Mouse (Mus musculus): ENCODE data around the gene Car4. TPM values are rescaled to one million over a fixed set of nuclear protein-coding genes. Genes with fewer than 3 reads are reported as not detected.

The Car4 gene
- polyA plus RNA-seq, 1 experiment from 2014 or later = 2.7 TPM

GRCm38 (mm10) chr11:84960780-84961179 lies 3.2 kb downstream of the Car4 start:
- H3K4me2 ChIP-seq (ENCODE audit: low read length) = no peak overlapping the region
- H3K36me3 ChIP-seq (ENCODE audit: control insufficient read depth, insufficient read depth, low read length) = no peaks in the 10 kb centered on the region
- H3K4me1 ChIP-seq (ENCODE audit: control insufficient read depth, insufficient read depth, low read length) = peaks cover 6% of the 10 kb centered on the region; the same call in 1 of the 2 replicates
- peaks cover 36% of the 10 kb centered on the region for H3K27me3 ChIP-seq (replicated peaks; ENCODE audit: control insufficient read depth, insufficient read depth, low read length)
- no peak overlapping the region for H3K4me3 ChIP-seq (ENCODE audit: low read depth, low read length)
- no peak overlapping the region for H3K27ac ChIP-seq (ENCODE audit: low read depth, low read length)
- WGBS = 70% methylated on average over 6 of the region's 6 CpGs
- no peaks in the 10 kb centered on the region for H3K9me3 ChIP-seq (replicated peaks; ENCODE audit: control insufficient read depth, low read length)
- ATAC-seq (no peak), DNase-seq (ENCODE audit: low spot score) (no peak)
- no peak overlapping the region for H3K9ac ChIP-seq (ENCODE audit: low read length)

DNA sequence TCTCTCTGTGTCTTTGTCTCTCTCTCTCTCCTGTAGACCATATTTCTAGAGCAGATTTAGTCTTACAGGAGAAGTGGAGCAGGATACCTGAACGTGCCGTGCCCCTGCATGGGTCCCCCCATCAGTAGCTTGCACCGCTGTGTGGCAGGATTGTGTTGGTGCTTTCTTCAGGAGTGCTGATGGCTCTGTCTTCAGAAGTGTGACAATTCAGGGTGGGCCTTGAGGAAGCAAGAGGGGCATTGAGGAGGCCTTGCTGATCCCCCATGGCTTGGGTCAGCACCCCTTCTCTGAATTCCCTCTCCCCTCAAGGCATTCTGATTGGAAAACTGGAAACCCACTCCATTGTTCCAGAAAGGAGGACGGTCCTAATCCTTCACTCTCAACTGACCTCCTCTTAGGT lies 4.0 kb downstream of the Car4 start:
- no peak overlapping the region for H3K4me3 ChIP-seq (ENCODE audit: low read depth, low read length)
- H3K9me3 ChIP-seq (replicated peaks; ENCODE audit: control insufficient read depth, low read length) = no peaks in the 10 kb centered on the region
- no peak overlapping the region for H3K9ac ChIP-seq (ENCODE audit: low read length)
- no peaks in the 10 kb centered on the region for H3K36me3 ChIP-seq (ENCODE audit: control insufficient read depth, insufficient read depth, low read length)
- DNase-seq (ENCODE audit: low spot score) (no peak), ATAC-seq (no peak)
- H3K4me2 ChIP-seq (ENCODE audit: low read length) = no peak overlapping the region
- H3K4me1 ChIP-seq (ENCODE audit: control insufficient read depth, insufficient read depth, low read length) = peaks cover 6% of the 10 kb centered on the region; the same call in 1 of the 2 replicates
- peaks cover 28% of the 10 kb centered on the region for H3K27me3 ChIP-seq (replicated peaks; ENCODE audit: control insufficient read depth, insufficient read depth, low read length)
- WGBS = 84% methylated on average over 4 of the region's 4 CpGs
- H3K27ac ChIP-seq (ENCODE audit: low read depth, low read length) = no peak overlapping the region

- Histone ChIP-seq H3K9me3 (replicated peaks; ENCODE audit: control insufficient read depth, low read length) (no peaks in the 10 kb centered on the region), H3K27me3 (replicated peaks; ENCODE audit: control insufficient read depth, insufficient read depth, low read length) (peaks cover 25% of the 10 kb centered on the region), H3K27ac (ENCODE audit: low read depth, low read length) (no peak overlapping the region), H3K4me3 (ENCODE audit: low read depth, low read length) (no peak overlapping the region), H3K4me1 (ENCODE audit: control insufficient read depth, insufficient read depth, low read length) (peaks cover 11% of the 10 kb centered on the region), H3K9ac (ENCODE audit: low read length) (no peak overlapping the region), H3K4me2 (ENCODE audit: low read length) (no peak overlapping the region), H3K36me3 (ENCODE audit: control insufficient read depth, insufficient read depth, low read length) (no peaks in the 10 kb centered on the region)
- WGBS = 94% methylated on average over 4 of the region's 4 CpGs
- DNase-seq (ENCODE audit: low spot score) = no peak
- no peak for ATAC-seq
Measured at GRCm38 (mm10) chr11:84962536-84962935, 5.0 kb downstream of the Car4 start.

GRCm38 (mm10) chr11:84963556-84963955 lies 6.0 kb downstream of the Car4 start:
- no peak overlapping the region for H3K4me2 ChIP-seq (ENCODE audit: low read length)
- ATAC-seq (no peak), DNase-seq (ENCODE audit: low spot score) (no peak)
- peaks cover 16% of the 10 kb centered on the region for H3K27me3 ChIP-seq (replicated peaks; ENCODE audit: control insufficient read depth, insufficient read depth, low read length)
- peaks cover 6% of the 10 kb centered on the region for H3K4me1 ChIP-seq (ENCODE audit: control insufficient read depth, insufficient read depth, low read length)
- H3K27ac ChIP-seq (ENCODE audit: low read depth, low read length) = no peak overlapping the region
- no peak overlapping the region for H3K4me3 ChIP-seq (ENCODE audit: low read depth, low read length)
- no peak overlapping the region for H3K9ac ChIP-seq (ENCODE audit: low read length)
- H3K9me3 ChIP-seq (replicated peaks; ENCODE audit: control insufficient read depth, low read length) = no peaks in the 10 kb centered on the region
- 84% methylated on average over 3 of the region's 3 CpGs for WGBS
- H3K36me3 ChIP-seq (ENCODE audit: control insufficient read depth, insufficient read depth, low read length) = no peaks in the 10 kb centered on the region

DNA sequence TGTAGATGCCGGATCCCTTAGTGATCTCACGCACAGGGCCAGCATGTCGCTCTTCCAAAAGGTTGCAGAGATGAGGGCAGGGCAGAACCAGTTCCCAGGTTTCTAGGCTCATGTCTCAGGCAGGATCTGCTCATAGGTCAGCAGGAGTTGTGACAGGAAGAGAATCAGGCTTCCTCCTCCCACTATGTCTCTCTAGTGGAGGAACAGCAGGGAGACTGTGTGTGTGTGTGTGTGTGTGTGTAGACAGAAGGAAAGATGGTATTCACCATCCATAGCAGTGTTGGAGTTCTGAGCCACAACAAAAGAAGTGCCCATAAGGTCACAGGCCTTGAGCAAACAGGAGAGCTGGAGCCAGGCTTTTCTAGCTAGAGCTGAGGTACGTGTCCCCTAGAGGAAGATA lies 9.1 kb downstream of the Car4 start:
- no peaks in the 10 kb centered on the region for H3K9me3 ChIP-seq (replicated peaks; ENCODE audit: control insufficient read depth, low read length)
- no peak overlapping the region; the same call in 1 of the 2 replicates for H3K27ac ChIP-seq (ENCODE audit: low read depth, low read length)
- H3K9ac ChIP-seq (ENCODE audit: low read length) = no peak overlapping the region
- DNase-seq (ENCODE audit: low spot score) = no peak
- H3K4me1 ChIP-seq (ENCODE audit: control insufficient read depth, insufficient read depth, low read length) = peaks cover 6% of the 10 kb centered on the region
- no peak overlapping the region for H3K4me3 ChIP-seq (ENCODE audit: low read depth, low read length)
- WGBS = 70% methylated on average over 4 of the region's 4 CpGs
- no peaks in the 10 kb centered on the region for H3K27me3 ChIP-seq (replicated peaks; ENCODE audit: control insufficient read depth, insufficient read depth, low read length)
- no peak; the same call in 1 of the 2 replicates for ATAC-seq
- H3K4me2 ChIP-seq (ENCODE audit: low read length) = no peak overlapping the region
- H3K36me3 ChIP-seq (ENCODE audit: control insufficient read depth, insufficient read depth, low read length) = no peaks in the 10 kb centered on the region

GRCm38 (mm10) chr11:84967113-84967512 lies 9.5 kb downstream of the Car4 start:
- H3K9ac ChIP-seq (ENCODE audit: low read length) = no peak overlapping the region
- no peaks in the 10 kb centered on the region for H3K36me3 ChIP-seq (ENCODE audit: control insufficient read depth, insufficient read depth, low read length)
- H3K27me3 ChIP-seq (replicated peaks; ENCODE audit: control insufficient read depth, insufficient read depth, low read length) = no peaks in the 10 kb centered on the region
- ATAC-seq = no peak; the same call in 1 of the 2 replicates
- H3K27ac ChIP-seq (ENCODE audit: low read depth, low read length) = no peak overlapping the region
- no peak overlapping the region for H3K4me3 ChIP-seq (ENCODE audit: low read depth, low read length)
- no peaks in the 10 kb centered on the region for H3K9me3 ChIP-seq (replicated peaks; ENCODE audit: control insufficient read depth, low read length)
- H3K4me2 ChIP-seq (ENCODE audit: low read length) = no peak overlapping the region
- WGBS = 10% methylated on average over 5 of the region's 5 CpGs
- peaks cover 6% of the 10 kb centered on the region for H3K4me1 ChIP-seq (ENCODE audit: control insufficient read depth, insufficient read depth, low read length)
- no peak for DNase-seq (ENCODE audit: low spot score)

DNA sequence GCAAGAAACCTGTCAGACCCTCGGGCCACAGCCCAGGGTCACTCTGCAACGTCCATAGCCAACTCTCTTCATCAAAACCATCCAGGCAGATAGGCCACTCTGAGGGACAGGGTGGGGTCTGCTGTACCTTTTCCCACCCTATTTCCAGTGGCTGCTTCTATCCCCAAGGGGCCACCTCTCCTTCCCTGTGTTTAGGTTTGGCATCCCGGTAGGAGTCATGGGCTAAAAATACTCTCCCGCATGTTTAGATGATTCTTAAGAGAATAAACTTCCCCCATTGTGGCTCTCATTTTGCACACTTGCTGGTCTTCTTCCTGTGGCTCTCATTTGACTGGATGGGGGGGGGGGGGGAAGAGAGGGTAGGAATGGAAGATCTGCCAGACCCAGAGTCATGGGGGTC lies 10.7 kb downstream of the Car4 start:
- no peak for ATAC-seq
- H3K4me2 ChIP-seq (ENCODE audit: low read length) = no peak overlapping the region
- H3K4me3 ChIP-seq (ENCODE audit: low read depth, low read length) = no peak overlapping the region
- no peaks in the 10 kb centered on the region for H3K27me3 ChIP-seq (replicated peaks; ENCODE audit: control insufficient read depth, insufficient read depth, low read length)
- no peaks in the 10 kb centered on the region for H3K36me3 ChIP-seq (ENCODE audit: control insufficient read depth, insufficient read depth, low read length)
- H3K9me3 ChIP-seq (replicated peaks; ENCODE audit: control insufficient read depth, low read length) = no peaks in the 10 kb centered on the region
- WGBS = 81% methylated on average over 4 of the region's 4 CpGs
- H3K4me1 ChIP-seq (ENCODE audit: control insufficient read depth, insufficient read depth, low read length) = peaks cover 6% of the 10 kb centered on the region
- H3K9ac ChIP-seq (ENCODE audit: low read length) = no peak overlapping the region
- no peak for DNase-seq (ENCODE audit: low spot score)
- H3K27ac ChIP-seq (ENCODE audit: low read depth, low read length) = no peak overlapping the region

GRCm38 (mm10) chr11:84968775-84969174 lies 11.2 kb downstream of the Car4 start:
- Histone ChIP-seq H3K4me1 (ENCODE audit: control insufficient read depth, insufficient read depth, low read length) (peaks cover 6% of the 10 kb centered on the region), H3K9ac (ENCODE audit: low read length) (no peak overlapping the region), H3K4me3 (ENCODE audit: low read depth, low read length) (no peak overlapping the region), H3K36me3 (ENCODE audit: control insufficient read depth, insufficient read depth, low read length) (no peaks in the 10 kb centered on the region), H3K4me2 (ENCODE audit: low read length) (no peak overlapping the region), H3K9me3 (replicated peaks; ENCODE audit: control insufficient read depth, low read length) (no peaks in the 10 kb centered on the region), H3K27ac (ENCODE audit: low read depth, low read length) (no peak overlapping the region), H3K27me3 (replicated peaks; ENCODE audit: control insufficient read depth, insufficient read depth, low read length) (no peaks in the 10 kb centered on the region)
- WGBS = 74% methylated on average over 6 of the region's 6 CpGs
- DNase-seq (ENCODE audit: low spot score) (no peak), ATAC-seq (no peak)

DNA sequence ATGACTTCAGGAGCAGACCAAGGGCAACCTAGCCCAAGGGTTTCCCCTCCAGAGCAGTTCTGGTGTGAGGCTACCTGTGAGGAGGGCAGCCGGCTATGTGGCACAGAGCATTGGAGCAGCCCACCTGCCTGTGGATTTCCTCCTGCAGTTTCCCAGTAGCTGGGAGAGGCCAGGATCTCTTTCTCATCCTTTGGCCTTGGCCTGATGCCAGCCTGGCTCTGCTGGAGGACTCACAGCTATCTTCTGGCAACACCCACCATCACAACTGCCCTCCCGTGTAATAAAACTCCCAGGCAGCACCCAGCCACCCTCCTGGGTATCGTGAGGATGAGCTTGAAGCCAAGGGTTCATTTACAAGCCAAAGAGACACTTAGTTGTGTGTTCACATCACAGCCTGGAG lies 14.5 kb downstream of the Car4 start:
- 86% methylated on average over 3 of the region's 3 CpGs for WGBS
- H3K4me1 ChIP-seq (ENCODE audit: control insufficient read depth, insufficient read depth, low read length) = peaks cover 5% of the 10 kb centered on the region
- no peaks in the 10 kb centered on the region for H3K9me3 ChIP-seq (replicated peaks; ENCODE audit: control insufficient read depth, low read length)
- DNase-seq (ENCODE audit: low spot score) (no peak), ATAC-seq (no peak)
- H3K36me3 ChIP-seq (ENCODE audit: control insufficient read depth, insufficient read depth, low read length) = no peaks in the 10 kb centered on the region
- H3K9ac ChIP-seq (ENCODE audit: low read length) = no peak overlapping the region
- H3K4me3 ChIP-seq (ENCODE audit: low read depth, low read length) = no peak overlapping the region
- no peak overlapping the region for H3K27ac ChIP-seq (ENCODE audit: low read depth, low read length)
- H3K27me3 ChIP-seq (replicated peaks; ENCODE audit: control insufficient read depth, insufficient read depth, low read length) = no peaks in the 10 kb centered on the region
- H3K4me2 ChIP-seq (ENCODE audit: low read length) = no peak overlapping the region
